Mouse (Mus musculus) forebrain, embryonic 10.5 days (tissue): Measurements from ENCODE around the gene Ndufc2. TPM values are rescaled to one million over a fixed set of nuclear protein-coding genes. Genes with fewer than 3 reads are reported as not detected.
A peak's percentile ranks its signal among the peaks of the same experiment; 100 is the strongest.
"Not testable (repeated sequence)": the region's sequence is repeated elsewhere in the genome, so short reads cannot be mapped to it uniquely, and the experiment has no call there.

Source experiments
- DNase-seq: peaks from one replicate; pipeline ENCODE4 v3.0.0-alpha.2; 2017; ENCODE audit warnings: low spot score; ENCODE audit errors: extremely low spot score
- H3K27ac ChIP-seq: fragments of 300-500 bp; sonication (generic); 2 replicates; pipeline ENCODE4 v1.5.1; 2016; ENCODE audit warnings: mild to moderate bottlenecking
- H3K27me3 ChIP-seq: fragments of 300-500 bp; sonication (generic); 2 replicates; pipeline ENCODE4 v1.6.1; 2016; ENCODE audit warnings: mild to moderate bottlenecking; ENCODE audit not compliant: poor library complexity, severe bottlenecking
- H3K36me3 ChIP-seq: fragments of 300-500 bp; sonication (generic); replicated peaks from 2 replicates; pipeline ENCODE4 v1.6.1; 2016; ENCODE audit warnings: mild to moderate bottlenecking, moderate library complexity
- H3K4me1 ChIP-seq: fragments of 300-500 bp; sonication (generic); 2 replicates; pipeline ENCODE4 v1.6.1; 2016
- H3K4me3 ChIP-seq: fragments of 300-500 bp; sonication (generic); 2 replicates; pipeline ENCODE4 v1.5.1; 2016; ENCODE audit warnings: mild to moderate bottlenecking, moderate library complexity
- H3K9me3 ChIP-seq: fragments of 300-500 bp; sonication (generic); 2 replicates; pipeline ENCODE4 v1.6.1; 2016; ENCODE audit warnings: mild to moderate bottlenecking, moderate library complexity
- WGBS: fragments of 180-500 bp; shearing (Covaris S2); methylation state at CpG from one replicate; pipeline ENCODE4 v1.1.7; 2016; 5-methylcytosine and 5-hydroxymethylcytosine counted together
- polyA plus RNA-seq: library from polyadenylated mRNA; unstranded; fragments of >200 nt; fragmentation: Nextera tagmentation; extraction: Ambion mirVana; gene quantifications from 2 replicates; pipeline ENCODE4 v1.2.1, GENCODE M21; 2016

Gene Ndufc2
- polyA plus RNA-seq, 1 experiment from 2014 or later = 320 TPM

GRCm38 (mm10) chr7:97446171-97446925 lies 46.5 kb downstream of the Ndufc2 start:
- WGBS = 50% methylated on average over 6 of the region's 6 CpGs
- Histone ChIP-seq H3K4me3 (no peak overlapping the region), H3K9me3 (peaks cover 3% of the 10 kb centered on the region; the same call in 1 of the 2 replicates), H3K27ac (peak overlapping the region; percentile 27; the same call in 1 of the 2 replicates), H3K4me1 (peaks cover 8% of the 10 kb centered on the region; the same call in 1 of the 2 replicates), H3K27me3 (no peaks in the 10 kb centered on the region), H3K36me3 (no peaks in the 10 kb centered on the region)
- DNase-seq = no peak

GRCm38 (mm10) chr7:97447050-97447531 lies 47.3 kb downstream of the Ndufc2 start:
- H3K36me3 ChIP-seq = no peaks in the 10 kb centered on the region
- H3K4me3 ChIP-seq = no peak overlapping the region
- DNase-seq = no peak
- peaks cover 8% of the 10 kb centered on the region; the same call in 1 of the 2 replicates for H3K4me1 ChIP-seq
- H3K9me3 ChIP-seq = no peaks in the 10 kb centered on the region; the same call in 1 of the 2 replicates
- H3K27me3 ChIP-seq = peaks cover 1% of the 10 kb centered on the region; the same call in 1 of the 2 replicates
- peak overlapping the region; percentile 27; the same call in 1 of the 2 replicates for H3K27ac ChIP-seq
- 59% methylated on average over 6 of the region's 6 CpGs for WGBS

GRCm38 (mm10) chr7:97451023-97451422 lies 51.2 kb downstream of the Ndufc2 start, which contains the start of gene Kctd14:
Gene Kctd14, plus strand, starts transcription at chr7:97451323.
- not testable (repeated sequence) for DNase-seq, H3K4me3 ChIP-seq, H3K27ac ChIP-seq, H3K9me3 ChIP-seq, H3K36me3 ChIP-seq
- WGBS = 77% methylated on average over 2 of the region's 2 CpGs
- Histone ChIP-seq H3K4me1 (peaks cover 19% of the 10 kb centered on the region), H3K27me3 (peaks cover 21% of the 10 kb centered on the region)

- H3K36me3 ChIP-seq = no peaks in the 10 kb centered on the region
- H3K27me3 ChIP-seq = peaks cover 21% of the 10 kb centered on the region
- H3K9me3 ChIP-seq = no peaks in the 10 kb centered on the region; the same call in 1 of the 2 replicates
- peaks cover 14% of the 10 kb centered on the region for H3K4me1 ChIP-seq
- WGBS = 88% methylated on average over 6 of the region's 6 CpGs
- no peak overlapping the region for H3K4me3 ChIP-seq
- no peak overlapping the region for H3K27ac ChIP-seq
- DNase-seq = no peak
Observed at GRCm38 (mm10) chr7:97452196-97452595, 52.4 kb downstream of the Ndufc2 start.

DNA sequence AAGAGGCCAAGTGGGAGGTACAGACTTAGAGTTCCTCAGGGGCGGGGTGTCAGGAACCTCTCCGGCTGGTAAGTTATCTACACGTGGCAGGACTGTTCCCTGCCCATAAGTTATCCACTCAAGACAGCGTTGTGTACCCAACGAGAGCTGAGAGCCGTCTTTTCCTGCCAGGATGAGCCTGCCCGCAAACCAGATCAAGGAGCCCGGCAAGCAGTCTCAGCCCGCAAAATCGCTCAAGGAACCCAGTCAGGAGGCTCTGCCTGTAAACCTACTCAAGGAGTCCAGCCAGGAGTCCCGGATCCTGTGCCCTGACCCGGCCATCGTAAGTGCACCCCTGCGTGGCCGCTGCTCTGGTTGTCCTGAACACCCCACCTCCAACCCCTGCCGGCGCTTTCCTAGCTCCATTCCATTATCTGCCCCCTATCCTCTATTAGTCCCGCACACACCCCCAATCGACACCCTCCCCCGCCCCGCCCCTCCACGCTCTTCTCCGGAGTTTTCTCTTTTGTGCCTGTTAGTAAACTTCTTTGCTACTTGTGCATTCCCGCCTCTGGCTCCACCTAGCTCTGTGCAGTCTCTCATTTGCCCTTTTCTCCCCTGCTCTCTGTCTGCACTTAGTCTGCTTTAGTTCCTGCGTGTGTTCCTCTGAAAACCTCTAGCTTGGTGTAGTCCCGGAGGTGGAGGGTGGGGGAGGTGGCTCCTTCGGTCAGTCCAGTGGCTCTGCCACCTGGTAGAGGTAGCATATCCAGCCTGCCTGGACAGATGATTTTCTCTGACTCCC lies 53.5 kb downstream of the Ndufc2 start:
- peak; percentile 32 for DNase-seq
- WGBS = 10% methylated on average over 27 of the region's 27 CpGs
- H3K4me1 ChIP-seq = peaks cover 12% of the 10 kb centered on the region
- peak overlapping the region; percentile 55 for H3K4me3 ChIP-seq
- H3K36me3 ChIP-seq = no peaks in the 10 kb centered on the region
- H3K27me3 ChIP-seq = peaks cover 21% of the 10 kb centered on the region
- no peaks in the 10 kb centered on the region; the same call in 1 of the 2 replicates for H3K9me3 ChIP-seq
- peak overlapping the region; percentile 79 for H3K27ac ChIP-seq

GRCm38 (mm10) chr7:97454795-97455194 lies 55.0 kb downstream of the Ndufc2 start:
- DNase-seq = no peak
- Histone ChIP-seq H3K9me3 (no peaks in the 10 kb centered on the region), H3K36me3 (no peaks in the 10 kb centered on the region), H3K4me3 (no peak overlapping the region), H3K27ac (no peak overlapping the region), H3K4me1 (peaks cover 12% of the 10 kb centered on the region), H3K27me3 (peaks cover 21% of the 10 kb centered on the region)
- WGBS = 93% methylated on average over 10 of the region's 10 CpGs

DNA sequence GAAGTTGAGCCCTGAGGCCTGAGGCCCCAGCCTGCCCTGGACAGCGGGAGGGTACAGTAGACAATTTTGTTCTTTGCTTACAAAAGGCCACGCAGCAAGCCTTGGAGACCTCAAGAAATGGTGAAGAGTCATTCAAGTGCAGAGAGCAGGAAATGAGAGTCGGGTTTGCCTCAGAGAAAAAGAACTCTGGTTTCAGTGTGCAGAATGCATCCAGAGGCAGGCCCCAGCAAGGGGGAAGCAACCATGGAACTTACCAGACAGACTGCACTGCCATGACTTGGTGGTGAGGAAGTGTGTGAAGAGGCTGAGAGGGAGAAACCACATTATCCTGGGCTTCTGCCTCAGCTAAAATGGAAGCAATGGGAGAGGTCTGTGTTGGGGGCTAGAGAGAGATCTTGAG lies 55.8 kb downstream of the Ndufc2 start:
- Histone ChIP-seq H3K27me3 (peaks cover 21% of the 10 kb centered on the region), H3K4me1 (peaks cover 12% of the 10 kb centered on the region), H3K27ac (no peak overlapping the region), H3K4me3 (no peak overlapping the region), H3K9me3 (no peaks in the 10 kb centered on the region), H3K36me3 (no peaks in the 10 kb centered on the region)
- no peak for DNase-seq
- WGBS = 78% methylated on average over 3 of the region's 3 CpGs

Other genes with a start within 250 kb of the Ndufc2 start
- 0.83 and 1.7 TPM in 2 replicates for gene Usp35, start 68.0 kb upstream of the Ndufc2 start, polyA plus RNA-seq
- gene Kctd21, start 67.7 kb upstream of the Ndufc2 start, polyA plus RNA-seq = 3.7 and 3.9 TPM in 2 replicates
- gene Alg8, start 28.4 kb upstream of the Ndufc2 start, polyA plus RNA-seq = 56.2 and 61.3 TPM in 2 replicates
- 0.23 and 0.32 TPM in 2 replicates for gene Thrsp, start 17.7 kb downstream of the Ndufc2 start, polyA plus RNA-seq
- gene Kctd14, start 51.3 kb downstream of the Ndufc2 start, polyA plus RNA-seq = 0.33 and 0.40 TPM in 2 replicates
- 63.3 and 69.4 TPM in 2 replicates for gene Ints4, start 81.0 kb downstream of the Ndufc2 start, polyA plus RNA-seq
- 30.9 and 32.0 TPM in 2 replicates for gene Aamdc, start 179.5 kb downstream of the Ndufc2 start, polyA plus RNA-seq
- 22.3 and 23.4 TPM in 2 replicates for gene Rsf1, start 179.9 kb downstream of the Ndufc2 start, polyA plus RNA-seq